Mouse (Mus musculus) ovary, adult 18-20 months (tissue): Measurements from ENCODE around the gene Nufip1.

Source experiments
- DNase-seq: peaks from one replicate; pipeline ENCODE4 v3.0.0; 2022; ENCODE audit warnings: low spot score, mixed read lengths

Gene Nufip1

GRCm38 (mm10) chr14:76185358-76185757 is 74.7 kb downstream of the Nufip1 start:
- no peak for DNase-seq

GRCm38 (mm10) chr14:76186299-76186698 is 75.6 kb downstream of the Nufip1 start:
- DNase-seq = no peak
